Mouse (Mus musculus) liver, embryonic 16.5 days (tissue): ENCODE results near the gene Pik3c2g. TPM values are rescaled to one million over a fixed set of nuclear protein-coding genes. Genes with fewer than 3 reads are reported as not detected.

Experiments used
- ATAC-seq: fragments of 200-750 bp; cut with Nextera tagmentation; 2 replicates; pipeline ENCODE4 v1.8.0; 2017; ENCODE audit warnings: low read depth, mild to moderate bottlenecking, moderate number of reproducible peaks, moderate library complexity
- H3K27ac ChIP-seq: fragments of 300-500 bp; sonication (generic); 2 replicates; pipeline ENCODE4 v1.5.1; 2014; ENCODE audit warnings: mild to moderate bottlenecking, low read length
- H3K27me3 ChIP-seq: fragments of 300-500 bp; sonication (generic); 2 replicates; pipeline ENCODE4 v1.6.1; 2014; ENCODE audit warnings: low read depth, low read length, mixed read lengths; ENCODE audit not compliant: control insufficient read depth, insufficient read depth
- H3K36me3 ChIP-seq: fragments of 300-500 bp; sonication (generic); 2 replicates; pipeline ENCODE4 v1.6.1; 2014; ENCODE audit warnings: mild to moderate bottlenecking; ENCODE audit not compliant: control insufficient read depth, insufficient read depth
- H3K4me1 ChIP-seq: fragments of 300-500 bp; sonication (generic); 2 replicates; pipeline ENCODE4 v1.6.1; 2014; ENCODE audit warnings: low read depth, low read length, mixed read lengths; ENCODE audit not compliant: control insufficient read depth
- H3K4me2 ChIP-seq: fragments of 300-500 bp; sonication (generic); 2 replicates; pipeline ENCODE4 v1.6.1; 2014; ENCODE audit warnings: low read depth, low read length, mixed read lengths
- H3K4me3 ChIP-seq: fragments of 300-500 bp; sonication (generic); 2 replicates; pipeline ENCODE4 v1.5.1; 2014; ENCODE audit warnings: low read depth, mild to moderate bottlenecking, low read length
- H3K9ac ChIP-seq: fragments of 300-500 bp; sonication (generic); 2 replicates; pipeline ENCODE4 v1.6.1; 2014; ENCODE audit warnings: low read depth, low read length
- H3K9me3 ChIP-seq: fragments of 300-500 bp; sonication (generic); replicated peaks from 2 replicates; pipeline ENCODE4 v1.6.1; 2016; ENCODE audit warnings: low read length; ENCODE audit not compliant: control insufficient read depth
- WGBS: fragments of 180-500 bp; shearing (Covaris S2); extraction: QIAGEN DNeasy Blood & Tissue Kit; methylation state at CpG from one replicate; pipeline ENCODE4 v1.1.7; 2014; ENCODE audit not compliant: insufficient replicate concordance; 5-methylcytosine and 5-hydroxymethylcytosine counted together
- polyA plus RNA-seq: library from polyadenylated mRNA; unstranded; fragments of >200 nt; fragmentation: Nextera tagmentation; extraction: Ambion mirVana; gene quantifications from 2 replicates; pipeline ENCODE4 v1.2.1, GENCODE M21; 2015

Gene Pik3c2g
- 5.2 and 5.7 TPM in 2 replicates for polyA plus RNA-seq

GRCm38 (mm10) chr6:139586892-139587291, at the start of gene Pik3c2g:
Gene Pik3c2g, plus strand, starts transcription at chr6:139587221.
- Histone ChIP-seq H3K27me3 (no peaks in the 10 kb centered on the region), H3K4me2 (peak within 1 kb of the TSS; percentile 24), H3K27ac (peak within 1 kb of the TSS; percentile 44; the same call in 1 of the 2 replicates), H3K9me3 (no peaks in the 10 kb centered on the region), H3K4me3 (peak within 1 kb of the TSS; percentile 32), H3K9ac (no peak within 1 kb of the TSS), H3K4me1 (no peaks in the 10 kb centered on the region), H3K36me3 (no peaks in the 10 kb centered on the region)
- WGBS = 21% methylated on average over 15 of the region's 15 CpGs
- ATAC-seq = peak; percentile 62

GRCm38 (mm10) chr6:139538469-139538868, 48.6 kb upstream of the Pik3c2g start:
- 47% methylated on average over 2 of the region's 2 CpGs for WGBS
- ATAC-seq = no peak
- H3K27ac ChIP-seq = no peak overlapping the region

GRCm38 (mm10) chr6:139555537-139556179, 31.4 kb upstream of the Pik3c2g start:
- no peaks in the 10 kb centered on the region for H3K27me3 ChIP-seq
- ATAC-seq = no peak
- no peaks in the 10 kb centered on the region for H3K36me3 ChIP-seq
- H3K4me3 ChIP-seq = no peak overlapping the region
- WGBS = 61% methylated on average over 7 of the region's 7 CpGs
- no peaks in the 10 kb centered on the region for H3K9me3 ChIP-seq
- H3K27ac ChIP-seq = no peak overlapping the region
- no peak overlapping the region for H3K4me2 ChIP-seq
- H3K9ac ChIP-seq = no peak overlapping the region
- H3K4me1 ChIP-seq = no peaks in the 10 kb centered on the region

More at GRCm38 (mm10) chr6:139538469-139538868, 48.6 kb upstream of the Pik3c2g start:
- H3K27me3 ChIP-seq = no peaks in the 10 kb centered on the region
- H3K4me1 ChIP-seq = no peaks in the 10 kb centered on the region
- H3K9ac ChIP-seq = no peak overlapping the region
- H3K9me3 ChIP-seq = no peaks in the 10 kb centered on the region
- no peak overlapping the region for H3K4me2 ChIP-seq
- no peaks in the 10 kb centered on the region for H3K36me3 ChIP-seq
- no peak overlapping the region for H3K4me3 ChIP-seq

- Histone ChIP-seq H3K4me1 (no peaks in the 10 kb centered on the region), H3K4me3 (no peak overlapping the region), H3K27me3 (no peaks in the 10 kb centered on the region), H3K27ac (no peak overlapping the region), H3K9ac (no peak overlapping the region), H3K9me3 (no peaks in the 10 kb centered on the region), H3K4me2 (no peak overlapping the region), H3K36me3 (no peaks in the 10 kb centered on the region)
- ATAC-seq = no peak
- WGBS = 72% methylated on average over 7 of the region's 7 CpGs
Observed at GRCm38 (mm10) chr6:139569211-139569610, 17.8 kb upstream of the Pik3c2g start.

- no peak for ATAC-seq
- Histone ChIP-seq H3K4me3 (no peak overlapping the region), H3K36me3 (no peaks in the 10 kb centered on the region), H3K9ac (no peak overlapping the region), H3K9me3 (no peaks in the 10 kb centered on the region), H3K27ac (no peak overlapping the region), H3K4me2 (no peak overlapping the region), H3K4me1 (no peaks in the 10 kb centered on the region), H3K27me3 (no peaks in the 10 kb centered on the region)
- 57% methylated on average over 4 of the region's 4 CpGs for WGBS
Observed at GRCm38 (mm10) chr6:139575854-139576253, 11.2 kb upstream of the Pik3c2g start.

GRCm38 (mm10) chr6:139576261-139577014, 10.6 kb upstream of the Pik3c2g start:
- no peaks in the 10 kb centered on the region for H3K9me3 ChIP-seq
- WGBS = 36% methylated on average over 10 of the region's 10 CpGs
- no peak overlapping the region for H3K4me2 ChIP-seq
- H3K27ac ChIP-seq = no peak overlapping the region
- H3K27me3 ChIP-seq = no peaks in the 10 kb centered on the region
- ATAC-seq = no peak
- H3K4me3 ChIP-seq = no peak overlapping the region
- H3K9ac ChIP-seq = no peak overlapping the region
- no peaks in the 10 kb centered on the region for H3K4me1 ChIP-seq
- H3K36me3 ChIP-seq = no peaks in the 10 kb centered on the region

- ATAC-seq = no peak
- WGBS = 44% methylated on average over 18 of the region's 18 CpGs
- no peaks in the 10 kb centered on the region for H3K27me3 ChIP-seq
- no peaks in the 10 kb centered on the region for H3K9me3 ChIP-seq
- H3K36me3 ChIP-seq = no peaks in the 10 kb centered on the region
- peak overlapping the region; percentile 57 for H3K4me2 ChIP-seq
- no peak overlapping the region for H3K9ac ChIP-seq
- H3K27ac ChIP-seq = no peak overlapping the region
- H3K4me1 ChIP-seq = no peaks in the 10 kb centered on the region
- H3K4me3 ChIP-seq = peak overlapping the region; percentile 33
Observed at GRCm38 (mm10) chr6:139577026-139577861, 9.8 kb upstream of the Pik3c2g start.

- no peak overlapping the region for H3K9ac ChIP-seq
- ATAC-seq = no peak
- no peaks in the 10 kb centered on the region for H3K4me1 ChIP-seq
- H3K9me3 ChIP-seq = no peaks in the 10 kb centered on the region
- no peaks in the 10 kb centered on the region for H3K27me3 ChIP-seq
- peak overlapping the region; percentile 15 for H3K4me2 ChIP-seq
- H3K4me3 ChIP-seq = peak overlapping the region; percentile 32
- no peaks in the 10 kb centered on the region for H3K36me3 ChIP-seq
- H3K27ac ChIP-seq = 0 out of 2 replicates have a peak overlapping the region, but pooled peaks have one; percentile 44
- WGBS = 64% methylated on average over 12 of the region's 12 CpGs
Observed at GRCm38 (mm10) chr6:139587478-139587877, 457 bp downstream of the Pik3c2g start.
